Mouse (Mus musculus): Measurements from ENCODE around the gene Lif. TPM values are rescaled to one million over a fixed set of nuclear protein-coding genes. Genes with fewer than 3 reads are reported as not detected.

The Lif gene
- total RNA-seq, 1 experiment from 2014 or later: 0.29 TPM

DNA sequence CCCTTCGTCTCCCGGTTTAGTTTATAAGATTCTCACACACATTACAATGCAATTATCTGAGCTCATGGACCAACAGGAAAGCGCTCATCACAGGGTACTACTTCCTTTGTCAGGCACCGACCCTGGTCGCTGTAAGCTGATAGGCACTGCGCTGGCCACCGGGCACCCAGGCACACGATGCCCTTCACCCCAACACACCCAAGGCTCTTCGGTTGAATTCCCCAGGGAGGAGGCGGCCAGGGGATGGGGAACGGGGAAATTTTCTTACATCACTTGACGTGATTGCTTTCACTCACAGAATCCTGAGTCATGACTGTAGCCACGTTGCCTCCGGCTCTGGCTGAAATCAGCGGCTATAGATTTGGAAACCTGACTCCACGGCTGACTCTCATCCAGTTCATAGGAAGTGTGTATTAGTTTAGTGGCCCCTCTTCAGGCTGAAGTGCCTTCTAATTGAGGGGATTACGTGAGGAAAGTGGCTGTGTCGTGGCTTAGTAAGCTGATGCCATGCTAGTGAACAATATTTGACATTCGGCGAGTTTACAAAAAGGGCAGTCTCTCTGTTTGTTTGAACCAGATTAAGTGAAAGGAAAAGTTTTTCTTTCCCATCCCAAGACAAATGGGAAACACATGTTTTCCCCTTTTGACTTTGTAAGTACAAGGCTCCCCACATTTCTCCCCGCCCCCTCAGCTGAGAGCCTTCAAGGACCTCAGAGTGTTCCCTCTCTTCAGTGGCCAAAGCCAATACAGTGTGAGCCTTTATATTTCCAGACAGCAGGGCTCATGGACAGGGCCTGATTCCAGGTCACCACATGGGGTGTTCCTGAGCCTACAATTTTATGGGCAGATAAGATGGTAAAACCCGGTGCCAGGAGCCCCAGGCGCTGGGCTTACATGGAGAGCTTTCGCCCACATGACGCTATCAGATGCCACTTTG, 51.4 kb downstream of the Lif start:
- ATAC-seq (replicated peaks; ENCODE audit: insufficient number of reproducible peaks, low FRiP score, low TSS enrichment, poor library complexity, severe bottlenecking): 0 out of 2 replicates have a peak, but pooled peaks have one; percentile 22

DNA sequence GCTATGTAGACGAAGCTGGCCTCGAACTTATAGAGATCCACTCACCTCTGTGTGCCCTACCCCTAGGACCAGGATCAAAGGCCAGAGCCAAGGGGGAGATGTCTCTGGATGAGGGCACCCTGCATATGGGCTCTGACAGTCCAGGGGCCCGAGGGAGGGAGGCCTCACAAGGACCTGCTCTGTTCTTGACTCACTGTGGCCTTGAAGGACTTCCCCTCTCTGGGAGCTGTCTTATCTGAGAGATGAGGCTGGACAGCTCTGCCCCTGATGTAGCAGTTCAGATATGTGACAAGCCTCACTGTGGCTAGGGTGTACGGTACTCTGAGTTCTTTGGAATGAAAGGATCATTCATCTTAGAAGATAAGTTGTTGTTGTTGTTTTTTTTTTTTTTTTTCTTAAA, 52.3 kb downstream of the Lif start:
- ATAC-seq (replicated peaks; ENCODE audit: insufficient number of reproducible peaks, low FRiP score, low TSS enrichment, poor library complexity, severe bottlenecking): no peak

DNA sequence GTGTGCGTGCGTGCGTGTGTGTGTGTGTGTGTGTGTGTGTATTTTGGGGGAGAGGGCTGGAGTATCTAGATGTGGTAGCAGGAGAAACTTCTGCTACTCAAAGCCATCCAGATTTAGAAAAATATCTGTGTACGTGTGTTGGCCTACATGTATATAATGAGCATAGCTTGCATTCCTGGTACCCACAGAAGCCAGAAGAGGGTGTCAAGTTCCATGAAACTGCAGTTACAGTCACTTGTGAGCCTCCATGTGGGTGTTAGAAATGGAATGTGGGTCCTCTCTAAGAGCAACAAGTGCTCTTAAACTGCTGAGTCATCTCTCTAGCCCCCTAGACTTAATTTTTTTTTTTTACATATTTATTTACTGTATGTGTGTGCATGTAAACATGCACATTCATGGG, 53.0 kb downstream of the Lif start:
- no peak for ATAC-seq (replicated peaks; ENCODE audit: insufficient number of reproducible peaks, low FRiP score, low TSS enrichment, poor library complexity, severe bottlenecking)

DNA sequence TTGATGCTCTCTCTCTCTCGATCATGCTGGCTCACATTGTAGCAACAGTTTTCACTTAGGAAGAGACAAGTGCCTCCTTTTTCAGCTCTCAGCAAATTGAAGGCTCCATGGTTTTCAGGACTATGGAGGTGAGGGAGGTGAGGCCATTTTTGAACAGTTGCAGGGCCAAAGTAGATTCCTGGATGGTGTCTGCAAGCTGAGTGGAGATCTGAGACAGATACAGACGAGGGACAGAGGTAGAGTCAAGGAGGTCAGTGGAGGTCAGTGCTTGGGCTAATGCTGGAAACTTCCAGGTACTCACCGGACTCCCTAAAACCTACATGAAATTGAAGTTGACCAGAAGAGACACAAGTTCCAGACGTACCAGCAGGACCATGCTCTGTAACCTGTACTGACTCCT, 54.8 kb downstream of the Lif start:
- no peak for ATAC-seq (replicated peaks; ENCODE audit: insufficient number of reproducible peaks, low FRiP score, low TSS enrichment, poor library complexity, severe bottlenecking)

DNA sequence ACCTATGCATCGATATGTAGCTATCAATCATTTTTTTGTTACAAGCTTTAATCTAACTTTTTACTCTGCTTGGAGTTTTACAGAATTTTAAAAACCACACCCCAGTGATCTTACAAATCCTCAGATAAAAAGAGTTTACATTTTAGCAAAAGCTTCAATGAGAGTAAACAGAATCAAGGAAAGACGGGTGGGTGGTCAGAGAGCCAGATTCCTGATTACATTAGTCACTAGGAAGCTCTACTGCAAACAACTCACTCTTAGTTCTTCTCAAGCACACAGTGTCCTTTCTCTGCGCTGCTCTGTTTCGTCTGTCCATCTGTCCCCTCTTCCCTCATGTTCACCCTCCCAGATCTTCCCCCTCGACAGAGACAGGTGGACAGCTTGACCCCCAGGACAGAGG, 59.9 kb downstream of the Lif start:
- ATAC-seq (replicated peaks; ENCODE audit: insufficient number of reproducible peaks, low FRiP score, low TSS enrichment, poor library complexity, severe bottlenecking): no peak

DNA sequence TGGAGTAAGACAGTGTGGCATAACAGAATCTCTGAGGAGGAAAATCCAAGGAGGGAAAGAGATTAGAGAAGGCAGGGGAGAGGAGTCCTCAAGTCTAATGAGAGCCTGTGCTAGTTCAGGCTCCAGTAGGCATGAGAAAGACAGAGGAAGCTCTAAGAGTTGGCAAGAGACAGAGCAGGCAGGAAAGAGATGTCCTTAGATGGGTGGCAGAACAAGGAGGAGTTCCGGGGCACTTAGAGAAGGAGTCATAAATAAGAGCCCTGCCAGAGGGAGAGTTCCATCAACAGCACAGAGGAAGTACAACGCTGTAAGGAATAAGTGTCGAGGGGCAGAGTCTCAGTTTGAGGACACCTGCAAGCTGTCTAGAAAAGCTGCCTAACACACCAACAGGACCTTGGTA, 60.7 kb downstream of the Lif start:
- ATAC-seq (replicated peaks; ENCODE audit: insufficient number of reproducible peaks, low FRiP score, low TSS enrichment, poor library complexity, severe bottlenecking): no peak

DNA sequence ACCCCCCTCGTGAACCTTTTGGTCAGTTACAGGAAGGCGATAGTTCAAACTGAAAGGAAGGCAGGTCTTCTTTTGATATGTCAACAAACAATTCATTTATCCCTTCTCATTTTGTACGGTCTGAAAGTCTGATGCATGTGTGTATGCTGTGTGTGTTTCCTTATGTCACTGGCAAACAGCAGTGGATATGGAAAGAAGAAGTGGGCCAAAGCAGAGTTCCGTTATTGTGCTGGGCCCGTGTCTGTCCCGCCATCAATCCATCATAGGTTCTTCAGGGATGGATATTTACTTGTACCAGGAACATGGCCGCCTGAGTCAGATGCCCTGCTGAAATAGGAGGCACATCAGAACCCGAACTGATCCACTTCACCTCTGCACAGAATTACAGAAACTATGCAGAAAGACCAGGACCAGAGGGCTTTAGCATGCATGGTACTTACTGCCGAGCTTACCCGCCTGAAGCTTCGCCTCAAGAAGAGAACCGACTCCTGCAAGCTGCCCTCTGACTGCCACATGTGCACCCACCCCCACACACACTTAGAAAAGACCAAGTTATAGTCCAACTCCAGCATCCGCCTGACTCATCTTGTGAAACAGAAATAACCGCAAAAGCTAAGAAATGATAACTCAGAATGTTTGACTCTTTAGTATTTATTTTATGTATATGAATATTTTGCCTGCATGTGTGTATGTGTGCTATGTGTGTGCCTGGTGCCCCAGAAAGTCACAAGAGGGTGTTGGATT, 62.0 kb downstream of the Lif start:
- peak; percentile 50; the same call in 1 of the 2 replicates for ATAC-seq (replicated peaks; ENCODE audit: insufficient number of reproducible peaks, low FRiP score, low TSS enrichment, poor library complexity, severe bottlenecking)

DNA sequence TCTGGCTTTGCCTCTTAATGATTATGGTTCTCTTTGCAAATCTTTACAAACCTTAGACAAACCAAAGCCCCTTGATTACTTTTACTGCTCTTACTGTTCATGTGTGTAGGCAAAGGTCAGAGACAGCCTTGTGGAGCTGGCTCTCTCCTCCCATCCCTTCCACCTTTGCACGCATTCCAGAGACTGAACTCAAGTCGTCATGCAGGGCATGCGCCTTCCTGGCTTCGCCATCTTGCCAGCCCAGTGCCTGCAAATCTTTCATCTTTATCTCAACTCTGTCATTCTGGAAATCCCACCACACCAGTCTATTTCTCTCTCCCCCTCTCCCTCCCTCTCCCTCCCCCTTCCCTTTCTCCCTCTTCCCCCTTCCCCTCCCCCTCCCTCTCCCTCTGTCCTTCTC, 63.5 kb downstream of the Lif start:
- no peak for ATAC-seq (replicated peaks; ENCODE audit: insufficient number of reproducible peaks, low FRiP score, low TSS enrichment, poor library complexity, severe bottlenecking)

Other genes with a start within 250 kb of the Lif start
- gene Sec14l4, start 226.1 kb upstream of the Lif start, total RNA-seq (2017): not detected in 3 replicates
- gene Sec14l3, start 192.7 kb upstream of the Lif start, total RNA-seq (2017): not detected in 3 replicates
- gene Mtfp1, start 162.1 kb upstream of the Lif start, total RNA-seq (2017): 1.4 TPM in 1 of 3 replicates, not detected in the others
- 1.6 TPM in 1 of 3 replicates, not detected in the others for gene Sec14l2, start 134.1 kb upstream of the Lif start, total RNA-seq (2017)
- gene Rnf215, start 122.4 kb upstream of the Lif start, total RNA-seq (2017): 24.5 to 32.4 TPM (median 30.3 TPM) in 3 replicates
- gene Ccdc157, start 97.3 kb upstream of the Lif start, total RNA-seq (2017): 1.3 to 9.2 TPM (median 1.4 TPM) in 3 replicates
- gene Sf3a1, start 97.2 kb upstream of the Lif start, total RNA-seq (2017): 14.2 to 26.6 TPM (median 15.3 TPM) in 3 replicates
- gene Tbc1d10a, start 70.8 kb upstream of the Lif start, total RNA-seq (2017): 9.5 to 17.6 TPM (median 16.9 TPM) in 3 replicates
- gene Castor1, start 39.3 kb upstream of the Lif start, total RNA-seq (2017): 0.64 to 8.6 TPM (median 2.4 TPM) in 3 replicates
- gene Osm, start 21.1 kb upstream of the Lif start, total RNA-seq (2017): 75.5 to 155 TPM (median 106 TPM) in 3 replicates
- gene Hormad2, start 183.5 kb downstream of the Lif start, total RNA-seq (2017): not detected in 3 replicates